19 mouse cellular contexts compared by ENCODE assay signal in genomic region chr14:121425004-121425793, GRCm38 (mm10). TPM values are rescaled to one million over a fixed set of nuclear protein-coding genes. Genes with fewer than 3 reads are reported as not detected.
DNase-seq lines count a peak whose midpoint lies in the region; ATAC-seq lines count a peak whose summit lies in the region.
"Had no signal": no experiment of that assay in that cellular context is flagged by ENCODE, and none has a peak within 500 bp of the region (broad histone marks: within the 10 kb centered on the region; RNA-seq: fewer than 3 reads in every experiment).

No protein-coding gene starts in this region.

- no peak overlapping the region for H3K27ac ChIP-seq in embryonic facial prominence, embryonic 11.5 days (replicated peaks; ENCODE audit: low read depth, low read length)
- no peak overlapping the region for H3K27ac ChIP-seq in embryonic facial prominence, embryonic 10.5 days (replicated peaks)
- no peak overlapping the region for H3K27ac ChIP-seq in midbrain, embryonic 13.5 days
- no peak overlapping the region for H3K27ac ChIP-seq in midbrain, embryonic 11.5 days (ENCODE audit: low read depth, low read length)
- no peak overlapping the region for H3K27ac ChIP-seq in hindbrain, embryonic 16.5 days (ENCODE audit: low read depth, low read length)
- no peak overlapping the region for H3K27ac ChIP-seq in hindbrain, embryonic 14.5 days
- H3K27ac ChIP-seq: limb, embryonic 12.5 days; lung, embryonic 15.5 days; neural tube, embryonic 12.5 days had no signal

- no peak overlapping the region for H3K4me2 ChIP-seq in embryonic facial prominence, embryonic 11.5 days (ENCODE audit: low read depth, low read length)
- no peak overlapping the region for H3K4me2 ChIP-seq in midbrain, embryonic 13.5 days (replicated peaks)
- no peak overlapping the region for H3K4me2 ChIP-seq in midbrain, embryonic 11.5 days
- no peak overlapping the region for H3K4me2 ChIP-seq in hindbrain, embryonic 16.5 days (ENCODE audit: low read length)
- no peak overlapping the region for H3K4me2 ChIP-seq in hindbrain, embryonic 14.5 days (replicated peaks)
- H3K4me2 ChIP-seq: heart, embryonic 12.5 days; limb, embryonic 12.5 days; lung, embryonic 15.5 days; neural tube, embryonic 12.5 days had no signal

- H3K4me1 ChIP-seq in embryonic facial prominence, embryonic 11.5 days (ENCODE audit: control insufficient read depth, insufficient read depth, low read length): no peaks in the 10 kb centered on the region
- H3K4me1 ChIP-seq in embryonic facial prominence, embryonic 10.5 days: peaks cover 15% of the 10 kb centered on the region
- H3K4me1 ChIP-seq in midbrain, embryonic 13.5 days (replicated peaks): no peaks in the 10 kb centered on the region
- no peaks in the 10 kb centered on the region for H3K4me1 ChIP-seq in midbrain, embryonic 11.5 days (ENCODE audit: control insufficient read depth, insufficient read depth, low read length)
- no peaks in the 10 kb centered on the region for H3K4me1 ChIP-seq in hindbrain, embryonic 16.5 days (ENCODE audit: control insufficient read depth, insufficient read depth, low read depth, low read length)
- no peaks in the 10 kb centered on the region for H3K4me1 ChIP-seq in hindbrain, embryonic 14.5 days (replicated peaks; ENCODE audit: control insufficient read depth, insufficient read depth, low read length)
- H3K4me1 ChIP-seq: limb, embryonic 12.5 days; neural tube, embryonic 12.5 days had no signal

- DNase-seq in embryonic facial prominence, embryonic 11.5 days (ENCODE audit: low spot score): no peak
- no peak for DNase-seq in embryonic facial prominence, embryonic 10.5 days (ENCODE audit: low spot score)
- DNase-seq in midbrain, embryonic 11.5 days (ENCODE audit: low spot score, missing footprints): no peak
- peak; percentile 61 for DNase-seq in kidney, postnatal 10 days
- DNase-seq in spleen, postnatal 10 days (ENCODE audit: low spot score in 2 of 2): no peak
- DNase-seq in hindbrain, embryonic 14.5 days (ENCODE audit: low spot score): no peak
- DNase-seq: adrenal gland, postnatal 36 days; cerebellum, postnatal 25 days; gastrocnemius, postnatal 36 days; heart, postnatal 36 days; right cerebral cortex, postnatal 25 days had no signal

- no peak overlapping the region for H3K4me3 ChIP-seq in embryonic facial prominence, embryonic 11.5 days (ENCODE audit: low read depth, low read length)
- no peak overlapping the region for H3K4me3 ChIP-seq in embryonic facial prominence, embryonic 10.5 days
- H3K4me3 ChIP-seq in midbrain, embryonic 13.5 days (replicated peaks): no peak overlapping the region
- no peak overlapping the region for H3K4me3 ChIP-seq in midbrain, embryonic 11.5 days (ENCODE audit: low read depth, low read length)
- no peak overlapping the region for H3K4me3 ChIP-seq in hindbrain, embryonic 16.5 days (ENCODE audit: low read length)
- H3K4me3 ChIP-seq in hindbrain, embryonic 14.5 days (replicated peaks; ENCODE audit: low read length): no peak overlapping the region
- H3K4me3 ChIP-seq: heart, embryonic 12.5 days; limb, embryonic 12.5 days; lung, embryonic 15.5 days; neural tube, embryonic 12.5 days had no signal

- 0 out of 2 replicates have a peak, but pooled peaks have one; percentile 31 for ATAC-seq in embryonic facial prominence, embryonic 11.5 days (replicated peaks; ENCODE audit: insufficient number of reproducible peaks, low FRiP score, low TSS enrichment, low read depth)
- peak; percentile 40; the same call in 1 of the 2 replicates for ATAC-seq in midbrain, embryonic 13.5 days
- ATAC-seq in midbrain, embryonic 11.5 days (ENCODE audit: low FRiP score): no peak
- no peak for ATAC-seq in hindbrain, embryonic 16.5 days
- ATAC-seq in hindbrain, embryonic 14.5 days (ENCODE audit: low FRiP score): no peak
- ATAC-seq: inflammation-experienced regulatory T-cells, adult 6 months had no signal

- WGBS in embryonic facial prominence, embryonic 11.5 days: 69% methylated on average over 7 of the region's 7 CpGs
- 76% methylated on average over 7 of the region's 7 CpGs for WGBS in embryonic facial prominence, embryonic 10.5 days
- whole genome bisulfite sequencing in midbrain, embryonic 13.5 days: 83% methylated on average over 7 of the region's 7 CpGs
- WGBS in midbrain, embryonic 11.5 days: 80% methylated on average over 7 of the region's 7 CpGs
- 86% methylated on average over 7 of the region's 7 CpGs for WGBS in hindbrain, embryonic 16.5 days
- WGBS in hindbrain, embryonic 14.5 days: 84% methylated on average over 7 of the region's 7 CpGs

- H3K9ac ChIP-seq in embryonic facial prominence, embryonic 11.5 days (replicated peaks; ENCODE audit: low read length): no peak overlapping the region
- no peak overlapping the region for H3K9ac ChIP-seq in midbrain, embryonic 13.5 days (replicated peaks)
- no peak overlapping the region for H3K9ac ChIP-seq in midbrain, embryonic 11.5 days (ENCODE audit: low read length)
- no peak overlapping the region for H3K9ac ChIP-seq in hindbrain, embryonic 16.5 days (ENCODE audit: low read depth, low read length)
- H3K9ac ChIP-seq in hindbrain, embryonic 14.5 days: no peak overlapping the region
- H3K9ac ChIP-seq: heart, embryonic 12.5 days; limb, embryonic 12.5 days; lung, embryonic 15.5 days; neural tube, embryonic 12.5 days had no signal

- no peaks in the 10 kb centered on the region for H3K9me3 ChIP-seq in embryonic facial prominence, embryonic 11.5 days (replicated peaks; ENCODE audit: control insufficient read depth, low read length)
- H3K9me3 ChIP-seq in embryonic facial prominence, embryonic 10.5 days: peaks cover 13% of the 10 kb centered on the region; the same call in 1 of the 2 replicates
- peaks cover 3% of the 10 kb centered on the region; the same call in 1 of the 2 replicates for H3K9me3 ChIP-seq in midbrain, embryonic 13.5 days
- no peaks in the 10 kb centered on the region; the same call in 1 of the 2 replicates for H3K9me3 ChIP-seq in midbrain, embryonic 11.5 days (ENCODE audit: control insufficient read depth, low read length)
- H3K9me3 ChIP-seq in hindbrain, embryonic 16.5 days (ENCODE audit: control insufficient read depth, low read length): peaks cover 4% of the 10 kb centered on the region; the same call in 1 of the 2 replicates
- H3K9me3 ChIP-seq in hindbrain, embryonic 14.5 days (ENCODE audit: control insufficient read depth, low read length): 0 out of 2 replicates have a peak, but pooled peaks cover 4% of the 10 kb centered on the region
- H3K9me3 ChIP-seq: lung, embryonic 15.5 days; neural tube, embryonic 12.5 days had no signal

- H3K27me3 ChIP-seq in embryonic facial prominence, embryonic 11.5 days (ENCODE audit: control insufficient read depth, insufficient read depth, low read length): no peaks in the 10 kb centered on the region
- no peaks in the 10 kb centered on the region for H3K27me3 ChIP-seq in embryonic facial prominence, embryonic 10.5 days (replicated peaks; ENCODE audit: low read depth, poor library complexity, severe bottlenecking)
- H3K27me3 ChIP-seq in midbrain, embryonic 13.5 days: no peaks in the 10 kb centered on the region
- H3K27me3 ChIP-seq in midbrain, embryonic 11.5 days (ENCODE audit: control insufficient read depth, insufficient read depth, low read length): no peaks in the 10 kb centered on the region
- no peaks in the 10 kb centered on the region for H3K27me3 ChIP-seq in hindbrain, embryonic 16.5 days (replicated peaks; ENCODE audit: control insufficient read depth, insufficient read depth, low read length)
- H3K27me3 ChIP-seq in hindbrain, embryonic 14.5 days (ENCODE audit: control insufficient read depth, insufficient read depth, low read length): no peaks in the 10 kb centered on the region
- H3K27me3 ChIP-seq: CH12.LX; heart, embryonic 12.5 days; limb, embryonic 12.5 days; lung, embryonic 15.5 days; neural tube, embryonic 12.5 days had no signal

- no peaks in the 10 kb centered on the region for H3K36me3 ChIP-seq in embryonic facial prominence, embryonic 11.5 days (replicated peaks; ENCODE audit: control insufficient read depth, insufficient read depth, low read depth, low read length)
- no peaks in the 10 kb centered on the region for H3K36me3 ChIP-seq in embryonic facial prominence, embryonic 10.5 days (replicated peaks)
- H3K36me3 ChIP-seq in midbrain, embryonic 13.5 days: no peaks in the 10 kb centered on the region
- H3K36me3 ChIP-seq in midbrain, embryonic 11.5 days (ENCODE audit: control insufficient read depth, insufficient read depth, low read length): no peaks in the 10 kb centered on the region
- H3K36me3 ChIP-seq in hindbrain, embryonic 16.5 days (ENCODE audit: control insufficient read depth, insufficient read depth, low read length): no peaks in the 10 kb centered on the region
- H3K36me3 ChIP-seq in hindbrain, embryonic 14.5 days (replicated peaks; ENCODE audit: control insufficient read depth, insufficient read depth): no peaks in the 10 kb centered on the region
- H3K36me3 ChIP-seq: heart, embryonic 12.5 days; limb, embryonic 12.5 days; lung, embryonic 15.5 days; neural tube, embryonic 12.5 days had no signal

RNA-seq across cellular contexts. Expression of gene Stk24, which starts 45.4 kb away (rescaled TPM):
- 47.9 and 48.7 TPM in 2 replicates for polyA plus RNA-seq in embryonic facial prominence, embryonic 11.5 days (2014; fragmentation: Nextera tagmentation; extraction: Ambion mirVana)
- polyA plus RNA-seq in embryonic facial prominence, embryonic 10.5 days (2016; fragmentation: Nextera tagmentation; extraction: Ambion mirVana): 39.9 and 43.0 TPM in 2 replicates
- 20.9 and 21.2 TPM in 2 replicates for polyA plus RNA-seq in midbrain, embryonic 13.5 days (2015; fragmentation: Nextera tagmentation; extraction: Ambion mirVana)
- 40.4 and 43.5 TPM in 2 replicates for polyA plus RNA-seq in midbrain, embryonic 11.5 days (2014; fragmentation: Nextera tagmentation; extraction: Ambion mirVana)
- polyA plus RNA-seq in hindbrain, embryonic 16.5 days (2015; fragmentation: Nextera tagmentation; extraction: Ambion mirVana): 14.6 and 18.5 TPM in 2 replicates
- polyA plus RNA-seq in hindbrain, embryonic 14.5 days (2014; fragmentation: Nextera tagmentation; extraction: Ambion mirVana): 22.5 and 23.1 TPM in 2 replicates

Comparison
In these comparisons a context has a peak if more than half of its experiments do, and no peak if none do; other contexts are left out.
1. ATAC-seq: peak in embryonic facial prominence, embryonic 11.5 days (single experiment) and midbrain, embryonic 13.5 days (single experiment); none in midbrain, embryonic 11.5 days (single experiment), hindbrain, embryonic 16.5 days (single experiment) and hindbrain, embryonic 14.5 days (single experiment).